Mouse (Mus musculus) thymus, adult 2 months (tissue): ENCODE data around the gene Gm47283.
"Not testable (repeated sequence)": the region's sequence is repeated elsewhere in the genome, so short reads cannot be mapped to it uniquely, and the experiment has no call there.

ENCODE experiments used
- CTCF ChIP-seq: fragments of 200-500 bp; IDR thresholded peaks from 2 replicates; pipeline ENCODE4 v1.5.1; 2012; ENCODE audit warnings: mild to moderate bottlenecking, control low read depth, low read length, moderate library complexity, borderline replicate concordance; ENCODE audit not compliant: control insufficient read depth, poor library complexity, insufficient read depth; ENCODE audit errors: extremely low read depth
- POLR2A ChIP-seq: fragments of 200-500 bp; IDR thresholded peaks from 2 replicates; pipeline ENCODE4 v1.6.1; 2012; ENCODE audit warnings: mild to moderate bottlenecking, low read length, control low read depth, moderate library complexity; ENCODE audit not compliant: control insufficient read depth, poor library complexity, insufficient read depth; ENCODE audit errors: extremely low read depth

DNA sequence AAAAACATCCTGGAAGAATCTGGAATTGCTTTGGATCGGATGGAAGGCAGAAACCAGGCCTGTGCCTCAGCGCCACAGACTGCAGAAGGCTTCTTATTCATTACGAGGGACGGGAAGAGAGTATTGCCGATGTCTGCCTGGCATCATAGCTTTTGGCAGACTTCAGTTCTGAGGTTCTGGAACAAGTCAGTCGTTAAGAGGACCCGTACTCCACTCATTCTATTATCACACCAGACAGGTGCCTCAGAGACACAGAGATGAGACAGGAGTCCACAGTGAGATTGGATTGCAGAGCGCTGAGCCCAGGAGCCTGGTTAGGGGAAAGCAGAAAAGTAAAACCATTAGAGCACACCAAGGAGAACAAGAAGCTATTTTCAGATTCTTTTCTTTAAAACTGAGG is 29.8 kb upstream of the Gm47283 start, which contains the start of gene Gm21860:
- not testable (repeated sequence) for TF ChIP-seq CTCF, POLR2A
